Mouse (Mus musculus) midbrain, postnatal 0 days (tissue): ENCODE results near the gene Pgap3. TPM values are rescaled to one million over a fixed set of nuclear protein-coding genes. Genes with fewer than 3 reads are reported as not detected.

Experiments used
- ATAC-seq: fragments of 200-750 bp; cut with Nextera tagmentation; 2 replicates; pipeline ENCODE4 v1.8.0; 2017; ENCODE audit warnings: moderate number of reproducible peaks, mild to moderate bottlenecking, moderate TSS enrichment, moderate library complexity; ENCODE audit not compliant: low FRiP score
- DNase-seq: peaks from one replicate; pipeline ENCODE4 v3.0.0-alpha.2; 2015; ENCODE audit warnings: low spot score
- H3K27ac ChIP-seq: fragments of 300-500 bp; sonication (generic); 2 replicates; pipeline ENCODE4 v1.5.1; 2014; ENCODE audit warnings: low read depth, mild to moderate bottlenecking, low read length, mixed read lengths
- H3K27me3 ChIP-seq: fragments of 300-500 bp; sonication (generic); 2 replicates; pipeline ENCODE4 v1.6.1; 2014; ENCODE audit warnings: low read length, control low read depth, mixed read lengths; ENCODE audit not compliant: insufficient read depth
- H3K36me3 ChIP-seq: fragments of 300-500 bp; sonication (generic); 2 replicates; pipeline ENCODE4 v1.6.1; 2014; ENCODE audit warnings: low read length, control low read depth, mixed read lengths; ENCODE audit not compliant: insufficient read depth
- H3K4me1 ChIP-seq: fragments of 300-500 bp; sonication (generic); 2 replicates; pipeline ENCODE4 v1.6.1; 2014; ENCODE audit warnings: mild to moderate bottlenecking, control low read depth, antibody characterized with exemption, low read length, mixed read lengths; ENCODE audit not compliant: insufficient read depth
- H3K4me2 ChIP-seq: fragments of 300-500 bp; sonication (generic); 2 replicates; pipeline ENCODE4 v1.6.1; 2014; ENCODE audit warnings: low read depth, mild to moderate bottlenecking, low read length, mixed read lengths; ENCODE audit not compliant: poor library complexity, severe bottlenecking
- H3K4me3 ChIP-seq: fragments of 300-500 bp; sonication (generic); 2 replicates; pipeline ENCODE4 v1.5.1; 2014; ENCODE audit warnings: low read depth, mild to moderate bottlenecking, low read length, moderate library complexity
- H3K9ac ChIP-seq: fragments of 300-500 bp; sonication (generic); replicated peaks from 2 replicates; pipeline ENCODE4 v1.6.1; 2014; ENCODE audit warnings: mild to moderate bottlenecking, low read length, moderate library complexity, mixed read lengths; ENCODE audit not compliant: poor library complexity, severe bottlenecking
- H3K9me3 ChIP-seq: fragments of 300-500 bp; sonication (generic); 2 replicates; pipeline ENCODE4 v1.6.1; 2016; ENCODE audit warnings: low read length, control low read depth
- CTCF ChIP-seq: IDR thresholded peaks from 2 replicates; pipeline ENCODE4 v1.5.1; 2016; ENCODE audit warnings: antibody characterized with exemption, mild to moderate bottlenecking
- WGBS: fragments of 180-500 bp; shearing (Covaris S2); extraction: QIAGEN DNeasy Blood & Tissue Kit; methylation state at CpG from one replicate; pipeline ENCODE4 v1.1.7; 2014; 5-methylcytosine and 5-hydroxymethylcytosine counted together
- polyA plus RNA-seq: library from polyadenylated mRNA; unstranded; fragments of >200 nt; fragmentation: Nextera tagmentation; extraction: Ambion mirVana; gene quantifications from 2 replicates; pipeline ENCODE4 v1.2.1, GENCODE M21; 2015
- total RNA-seq: library from RNA; depleted of rRNA; stranded (reverse); fragments of >200 nt; gene quantifications from 2 replicates; pipeline ENCODE4 v1.2.3, GENCODE M21; 2014

The Pgap3 gene
- total and polyA plus RNA-seq, 2 experiments from 2014 or later, result 7.0 to 10.9 TPM

GRCm38 (mm10) chr11:98446213-98446561 is 45.9 kb upstream of the Pgap3 start, which contains the start of gene Grb7:
TSS of gene Grb7 (plus strand) at chr11:98446394.
- WGBS, result 10% methylated on average over 5 of the region's 5 CpGs
- Histone ChIP-seq H3K9me3 (no peaks in the 10 kb centered on the region), H3K4me1 (no peaks in the 10 kb centered on the region), H3K9ac (no peak within 1 kb of the TSS), H3K36me3 (no peaks in the 10 kb centered on the region), H3K27me3 (peaks cover 7% of the 10 kb centered on the region; the same call in 1 of the 2 replicates), H3K4me3 (peak within 1 kb of the TSS; percentile 1; the same call in 1 of the 2 replicates), H3K4me2 (peak within 1 kb of the TSS; percentile 16), H3K27ac (no peak within 1 kb of the TSS)
- DNase-seq (no peak), ATAC-seq (no peak)
- TF ChIP-seq CTCF, result no peak

GRCm38 (mm10) chr11:98445679-98446078 is 45.4 kb upstream of the Pgap3 start:
- Histone ChIP-seq H3K4me3 (no peak overlapping the region), H3K9me3 (no peaks in the 10 kb centered on the region), H3K27me3 (peaks cover 7% of the 10 kb centered on the region; the same call in 1 of the 2 replicates), H3K4me2 (no peak overlapping the region), H3K36me3 (no peaks in the 10 kb centered on the region), H3K27ac (no peak overlapping the region), H3K4me1 (no peaks in the 10 kb centered on the region), H3K9ac (no peak overlapping the region)
- no peak for TF ChIP-seq CTCF
- WGBS, result 69% methylated on average over 4 of the region's 4 CpGs
- DNase-seq (no peak), ATAC-seq (no peak)

GRCm38 (mm10) chr11:98445238-98445637 is 44.9 kb upstream of the Pgap3 start:
- Histone ChIP-seq H3K9me3 (no peaks in the 10 kb centered on the region), H3K36me3 (no peaks in the 10 kb centered on the region), H3K4me1 (no peaks in the 10 kb centered on the region), H3K4me3 (no peak overlapping the region), H3K4me2 (no peak overlapping the region), H3K27ac (no peak overlapping the region), H3K9ac (no peak overlapping the region), H3K27me3 (peaks cover 7% of the 10 kb centered on the region; the same call in 1 of the 2 replicates)
- ATAC-seq (no peak), DNase-seq (no peak)
- 46% methylated on average over 1 of the region's 1 CpGs for whole genome bisulfite sequencing
- no peak for TF ChIP-seq CTCF

GRCm38 (mm10) chr11:98443688-98444087 is 43.4 kb upstream of the Pgap3 start:
- no peak for ATAC-seq
- Histone ChIP-seq H3K27me3 (peaks cover 7% of the 10 kb centered on the region; the same call in 1 of the 2 replicates), H3K4me2 (no peak overlapping the region), H3K9ac (no peak overlapping the region), H3K27ac (no peak overlapping the region), H3K9me3 (no peaks in the 10 kb centered on the region), H3K4me1 (no peaks in the 10 kb centered on the region), H3K36me3 (no peaks in the 10 kb centered on the region), H3K4me3 (no peak overlapping the region)
- TF ChIP-seq CTCF, result no peak
- 83% methylated on average over 1 of the region's 1 CpGs for WGBS
- DNase-seq, result no peak

GRCm38 (mm10) chr11:98438331-98439158 is 38.3 kb upstream of the Pgap3 start, which contains the start of gene Mien1:
TSS of gene Mien1 (minus strand) at chr11:98438991.
- Histone ChIP-seq H3K4me3 (peak within 1 kb of the TSS; percentile 71), H3K9me3 (no peaks in the 10 kb centered on the region), H3K27me3 (no peaks in the 10 kb centered on the region), H3K4me1 (0 out of 2 replicates have a peak, but pooled peaks cover 4% of the 10 kb centered on the region), H3K9ac (peak within 1 kb of the TSS; percentile 65), H3K4me2 (peak within 1 kb of the TSS; percentile 77), H3K36me3 (peaks cover 8% of the 10 kb centered on the region), H3K27ac (peak within 1 kb of the TSS; percentile 62)
- DNase-seq (peak; percentile 92), ATAC-seq (peak; percentile 88)
- TF ChIP-seq CTCF, result peak; percentile 97
- WGBS, result 3% methylated on average over 43 of the region's 43 CpGs

- H3K4me2 ChIP-seq, result no peak overlapping the region
- H3K36me3 ChIP-seq, result peaks cover 8% of the 10 kb centered on the region
- 0 out of 2 replicates have a peak, but pooled peaks cover 4% of the 10 kb centered on the region for H3K4me1 ChIP-seq
- no peak overlapping the region for H3K27ac ChIP-seq
- no peaks in the 10 kb centered on the region for H3K27me3 ChIP-seq
- WGBS, result 85% methylated on average over 6 of the region's 6 CpGs
- ATAC-seq (no peak), DNase-seq (no peak)
- no peak overlapping the region for H3K9ac ChIP-seq
- TF ChIP-seq CTCF, result no peak
- no peak overlapping the region for H3K4me3 ChIP-seq
- no peaks in the 10 kb centered on the region for H3K9me3 ChIP-seq
Observed at GRCm38 (mm10) chr11:98437441-98437840, 37.2 kb upstream of the Pgap3 start.
